ENCODE assay signal across 25 mouse cellular contexts in the genomic region with DNA sequence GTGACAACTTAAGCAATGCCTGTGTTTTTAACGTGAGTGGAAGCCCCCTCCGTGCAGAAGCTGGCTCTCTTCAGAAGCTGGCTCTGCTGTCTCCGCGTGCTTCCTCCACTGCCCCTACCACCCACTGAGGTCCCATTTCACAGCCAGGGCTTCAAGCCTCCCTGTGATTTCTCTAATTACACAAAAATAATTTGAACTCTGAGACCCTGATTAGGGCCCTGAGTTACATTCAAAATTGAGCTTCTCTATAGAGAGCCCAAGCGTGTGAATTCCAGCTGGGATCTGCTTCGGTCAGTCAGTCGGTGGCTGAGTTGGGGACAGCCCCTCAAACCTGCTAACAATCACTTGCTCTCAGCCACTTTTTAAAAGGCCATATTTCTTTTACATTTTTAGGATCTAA. TPM values are rescaled to one million over a fixed set of nuclear protein-coding genes. Genes with fewer than 3 reads are reported as not detected.
DNase-seq lines count a peak whose midpoint lies in the region; ATAC-seq lines count a peak whose summit lies in the region.
"Had no signal": no experiment of that assay in that cellular context is flagged by ENCODE, and none has a peak within 500 bp of the region (broad histone marks: within the 10 kb centered on the region; RNA-seq: fewer than 3 reads in every experiment).

No protein-coding gene starts in this region.

- peaks cover 95% of the 10 kb centered on the region for H3K27me3 ChIP-seq in forebrain, embryonic 11.5 days (ENCODE audit: control insufficient read depth, insufficient read depth, low read length)
- H3K27me3 ChIP-seq in forebrain, embryonic 10.5 days (ENCODE audit: poor library complexity, severe bottlenecking) = peaks cover 100% of the 10 kb centered on the region
- H3K27me3 ChIP-seq in midbrain, embryonic 11.5 days (ENCODE audit: control insufficient read depth, insufficient read depth, low read length) = peaks cover 97% of the 10 kb centered on the region
- peaks cover 89% of the 10 kb centered on the region for H3K27me3 ChIP-seq in midbrain, embryonic 16.5 days (ENCODE audit: control insufficient read depth, insufficient read depth, low read depth, low read length)
- peaks cover 73% of the 10 kb centered on the region for H3K27me3 ChIP-seq in limb, embryonic 12.5 days

- intact Hi-C loops in left cerebral cortex, postnatal 10 days (cut with DNase I) = loop anchor here (10.0 kb wide), 1 partner anchor 46 kb away; a partner anchor contains a TSS

- no peak for ATAC-seq in forebrain, embryonic 11.5 days (replicated peaks; ENCODE audit: low FRiP score)
- ATAC-seq in midbrain, embryonic 11.5 days (ENCODE audit: low FRiP score) = no peak
- no peak for ATAC-seq in midbrain, embryonic 16.5 days
- no peak for ATAC-seq in limb, embryonic 12.5 days (ENCODE audit: insufficient number of reproducible peaks, insufficient read depth, low FRiP score, low TSS enrichment, low read depth)
- ATAC-seq: forebrain, embryonic 15.5 days; inflammation-experienced regulatory T-cells, adult 6 months had no signal

- no peak overlapping the region for H3K4me3 ChIP-seq in forebrain, embryonic 11.5 days (ENCODE audit: low read depth, low read length)
- no peak overlapping the region for H3K4me3 ChIP-seq in forebrain, embryonic 10.5 days
- H3K4me3 ChIP-seq in midbrain, embryonic 11.5 days (ENCODE audit: low read depth, low read length) = no peak overlapping the region
- H3K4me3 ChIP-seq in midbrain, embryonic 16.5 days (ENCODE audit: low read depth, low read length) = no peak overlapping the region
- H3K4me3 ChIP-seq in limb, embryonic 12.5 days (replicated peaks) = no peak overlapping the region
- H3K4me3 ChIP-seq: embryonic facial prominence, embryonic 13.5 days; forebrain, embryonic 15.5 days; heart, embryonic 12.5 days; hindbrain, embryonic 10.5 days; hindbrain, embryonic 15.5 days had no signal

- H3K9me3 ChIP-seq in forebrain, embryonic 11.5 days (ENCODE audit: control insufficient read depth, low read length) = no peaks in the 10 kb centered on the region
- no peaks in the 10 kb centered on the region for H3K9me3 ChIP-seq in forebrain, embryonic 10.5 days
- no peaks in the 10 kb centered on the region for H3K9me3 ChIP-seq in midbrain, embryonic 11.5 days (ENCODE audit: control insufficient read depth, low read length)
- H3K9me3 ChIP-seq in midbrain, embryonic 16.5 days (replicated peaks; ENCODE audit: control insufficient read depth, low read length, poor library complexity, severe bottlenecking) = no peaks in the 10 kb centered on the region
- no peaks in the 10 kb centered on the region for H3K9me3 ChIP-seq in limb, embryonic 12.5 days
- H3K9me3 ChIP-seq: embryonic facial prominence, embryonic 13.5 days; forebrain, embryonic 15.5 days; heart, embryonic 12.5 days; hindbrain, embryonic 10.5 days; hindbrain, embryonic 15.5 days had no signal

- no peak overlapping the region for H3K27ac ChIP-seq in forebrain, embryonic 11.5 days (ENCODE audit: low read depth, low read length)
- no peak overlapping the region for H3K27ac ChIP-seq in forebrain, embryonic 10.5 days
- H3K27ac ChIP-seq in midbrain, embryonic 11.5 days (ENCODE audit: low read depth, low read length) = no peak overlapping the region
- H3K27ac ChIP-seq in midbrain, embryonic 16.5 days (ENCODE audit: low read length) = no peak overlapping the region
- H3K27ac ChIP-seq in limb, embryonic 12.5 days = 0 out of 2 replicates have a peak overlapping the region, but pooled peaks have one; percentile 29
- H3K27ac ChIP-seq: embryonic facial prominence, embryonic 13.5 days; forebrain, embryonic 15.5 days; hindbrain, embryonic 10.5 days; hindbrain, embryonic 15.5 days had no signal

- no peak overlapping the region for H3K9ac ChIP-seq in forebrain, embryonic 11.5 days (ENCODE audit: low read length)
- no peak overlapping the region for H3K9ac ChIP-seq in midbrain, embryonic 11.5 days (ENCODE audit: low read length)
- H3K9ac ChIP-seq in midbrain, embryonic 16.5 days (ENCODE audit: low read depth, low read length) = no peak overlapping the region
- peak overlapping the region; percentile 49; the same call in 1 of the 2 replicates for H3K9ac ChIP-seq in limb, embryonic 12.5 days (replicated peaks)
- H3K9ac ChIP-seq: embryonic facial prominence, embryonic 13.5 days; forebrain, embryonic 15.5 days; heart, embryonic 12.5 days; hindbrain, embryonic 15.5 days had no signal

- WGBS in forebrain, embryonic 11.5 days = 2% methylated on average over 7 of the region's 7 CpGs
- WGBS in forebrain, embryonic 10.5 days = 1% methylated on average over 7 of the region's 7 CpGs
- under 1% methylated on average over 7 of the region's 7 CpGs for WGBS in midbrain, embryonic 11.5 days
- 2% methylated on average over 7 of the region's 7 CpGs for WGBS in midbrain, embryonic 16.5 days
- 6% methylated on average over 7 of the region's 7 CpGs for WGBS in limb, embryonic 12.5 days

- H3K4me1 ChIP-seq in forebrain, embryonic 11.5 days (replicated peaks; ENCODE audit: control insufficient read depth, insufficient read depth, low read length) = no peaks in the 10 kb centered on the region
- H3K4me1 ChIP-seq in forebrain, embryonic 10.5 days = no peaks in the 10 kb centered on the region
- no peaks in the 10 kb centered on the region for H3K4me1 ChIP-seq in midbrain, embryonic 11.5 days (ENCODE audit: control insufficient read depth, insufficient read depth, low read length)
- H3K4me1 ChIP-seq in midbrain, embryonic 16.5 days (ENCODE audit: control insufficient read depth, insufficient read depth, low read length) = no peaks in the 10 kb centered on the region
- peaks cover 43% of the 10 kb centered on the region for H3K4me1 ChIP-seq in limb, embryonic 12.5 days (replicated peaks)
- H3K4me1 ChIP-seq: embryonic facial prominence, embryonic 13.5 days; forebrain, embryonic 15.5 days; hindbrain, embryonic 10.5 days had no signal

- no peaks in the 10 kb centered on the region for H3K36me3 ChIP-seq in forebrain, embryonic 11.5 days (ENCODE audit: control insufficient read depth, insufficient read depth, low read length)
- no peaks in the 10 kb centered on the region for H3K36me3 ChIP-seq in forebrain, embryonic 10.5 days (replicated peaks)
- no peaks in the 10 kb centered on the region for H3K36me3 ChIP-seq in midbrain, embryonic 11.5 days (ENCODE audit: control insufficient read depth, insufficient read depth, low read length)
- H3K36me3 ChIP-seq in midbrain, embryonic 16.5 days (ENCODE audit: control insufficient read depth, insufficient read depth, low read length) = no peaks in the 10 kb centered on the region
- no peaks in the 10 kb centered on the region for H3K36me3 ChIP-seq in limb, embryonic 12.5 days
- H3K36me3 ChIP-seq: embryonic facial prominence, embryonic 13.5 days; forebrain, embryonic 15.5 days; heart, embryonic 12.5 days; hindbrain, embryonic 10.5 days; hindbrain, embryonic 15.5 days had no signal

- no peak overlapping the region for H3K4me2 ChIP-seq in forebrain, embryonic 11.5 days (ENCODE audit: low read depth, low read length, severe bottlenecking)
- no peak overlapping the region for H3K4me2 ChIP-seq in midbrain, embryonic 11.5 days
- no peak overlapping the region for H3K4me2 ChIP-seq in midbrain, embryonic 16.5 days (ENCODE audit: low read length)
- H3K4me2 ChIP-seq in limb, embryonic 12.5 days = peak overlapping the region; percentile 46
- H3K4me2 ChIP-seq: embryonic facial prominence, embryonic 13.5 days; forebrain, embryonic 15.5 days; heart, embryonic 12.5 days; hindbrain, embryonic 15.5 days had no signal

- peak; percentile 39 for DNase-seq in forebrain, embryonic 11.5 days (ENCODE audit: low spot score)
- DNase-seq in forebrain, embryonic 10.5 days (ENCODE audit: extremely low spot score, low spot score) = no peak
- DNase-seq in midbrain, embryonic 11.5 days (ENCODE audit: low spot score, missing footprints) = peak; percentile 88
- DNase-seq in left cerebral cortex, postnatal 10 days (ENCODE audit: extremely low spot score in 1 of 2, low spot score in 2 of 2) = no peak
- DNase-seq in urinary bladder, adult 18-20 months (ENCODE audit: low spot score in 2 of 2) = no peak
- DNase-seq: adrenal gland, postnatal 14 days; cerebellum, adult 11-12 months; cerebellum, adult 9-10 months; cerebellum, postnatal 25 days; heart, adult 18-20 months had no signal

RNA-seq across cellular contexts. Expression of a gene that starts 7.7 kb away (rescaled TPM):
- not detected in 2 replicates for polyA plus RNA-seq in forebrain, embryonic 11.5 days (2014; fragmentation: Nextera tagmentation; extraction: Ambion mirVana)
- polyA plus RNA-seq in forebrain, embryonic 10.5 days (2016; fragmentation: Nextera tagmentation; extraction: Ambion mirVana) = not detected in 2 replicates
- not detected in 2 replicates for polyA plus RNA-seq in midbrain, embryonic 11.5 days (2014; fragmentation: Nextera tagmentation; extraction: Ambion mirVana)
- polyA plus RNA-seq in midbrain, embryonic 16.5 days (2015; fragmentation: Nextera tagmentation; extraction: Ambion mirVana) = not detected in 2 replicates
- polyA plus RNA-seq in limb, embryonic 12.5 days (2016; fragmentation: Nextera tagmentation; extraction: Ambion mirVana) = 33.1 and 34.1 TPM in 2 replicates
- total RNA-seq in left cerebral cortex, postnatal 10 days (2021) = not detected
- total RNA-seq: adrenal gland, postnatal 14 days; heart, adult 18-20 months; heart, postnatal 25 days; MEL had no signal
- polyA plus RNA-seq: cortical plate, adult 2 months; embryonic facial prominence, embryonic 13.5 days; forebrain, embryonic 15.5 days; heart, embryonic 12.5 days; heart, embryonic 16.5 days; hindbrain, embryonic 10.5 days; hindbrain, embryonic 15.5 days; inflammation-experienced regulatory T-cells, adult 6 months had no signal

RNA-seq across cellular contexts. Expression of a gene that starts 22.7 kb away (rescaled TPM):
- polyA plus RNA-seq in forebrain, embryonic 11.5 days (2014; fragmentation: Nextera tagmentation; extraction: Ambion mirVana) = not detected in 2 replicates
- polyA plus RNA-seq in forebrain, embryonic 10.5 days (2016; fragmentation: Nextera tagmentation; extraction: Ambion mirVana) = not detected in 2 replicates
- not detected in 2 replicates for polyA plus RNA-seq in midbrain, embryonic 11.5 days (2014; fragmentation: Nextera tagmentation; extraction: Ambion mirVana)
- polyA plus RNA-seq in midbrain, embryonic 16.5 days (2015; fragmentation: Nextera tagmentation; extraction: Ambion mirVana) = not detected in 2 replicates
- 88.2 and 96.8 TPM in 2 replicates for polyA plus RNA-seq in limb, embryonic 12.5 days (2016; fragmentation: Nextera tagmentation; extraction: Ambion mirVana)
- total RNA-seq in left cerebral cortex, postnatal 10 days (2021) = not detected
- total RNA-seq: adrenal gland, postnatal 14 days; heart, adult 18-20 months; heart, postnatal 25 days; MEL had no signal
- polyA plus RNA-seq: cortical plate, adult 2 months; embryonic facial prominence, embryonic 13.5 days; forebrain, embryonic 15.5 days; heart, embryonic 12.5 days; heart, embryonic 16.5 days; hindbrain, embryonic 10.5 days; hindbrain, embryonic 15.5 days; inflammation-experienced regulatory T-cells, adult 6 months had no signal

RNA-seq across cellular contexts. Expression of a gene that starts 27.7 kb away (rescaled TPM):
- polyA plus RNA-seq in forebrain, embryonic 11.5 days (2014; fragmentation: Nextera tagmentation; extraction: Ambion mirVana) = not detected in 2 replicates
- not detected in 2 replicates for polyA plus RNA-seq in forebrain, embryonic 10.5 days (2016; fragmentation: Nextera tagmentation; extraction: Ambion mirVana)
- polyA plus RNA-seq in midbrain, embryonic 11.5 days (2014; fragmentation: Nextera tagmentation; extraction: Ambion mirVana) = not detected in 2 replicates
- not detected in 2 replicates for polyA plus RNA-seq in midbrain, embryonic 16.5 days (2015; fragmentation: Nextera tagmentation; extraction: Ambion mirVana)
- polyA plus RNA-seq in limb, embryonic 12.5 days (2016; fragmentation: Nextera tagmentation; extraction: Ambion mirVana) = 272 and 294 TPM in 2 replicates
- total RNA-seq in left cerebral cortex, postnatal 10 days (2021) = not detected
- total RNA-seq: heart, adult 18-20 months; heart, postnatal 25 days; MEL had no signal
- polyA plus RNA-seq: cortical plate, adult 2 months; forebrain, embryonic 15.5 days; heart, embryonic 16.5 days; hindbrain, embryonic 10.5 days; inflammation-experienced regulatory T-cells, adult 6 months had no signal

RNA-seq across cellular contexts. Expression of a gene that starts 37.5 kb away (rescaled TPM):
- polyA plus RNA-seq in forebrain, embryonic 11.5 days (2014; fragmentation: Nextera tagmentation; extraction: Ambion mirVana) = not detected in 2 replicates
- polyA plus RNA-seq in forebrain, embryonic 10.5 days (2016; fragmentation: Nextera tagmentation; extraction: Ambion mirVana) = not detected in 2 replicates
- polyA plus RNA-seq in midbrain, embryonic 11.5 days (2014; fragmentation: Nextera tagmentation; extraction: Ambion mirVana) = not detected in 2 replicates
- not detected in 2 replicates for polyA plus RNA-seq in midbrain, embryonic 16.5 days (2015; fragmentation: Nextera tagmentation; extraction: Ambion mirVana)
- polyA plus RNA-seq in limb, embryonic 12.5 days (2016; fragmentation: Nextera tagmentation; extraction: Ambion mirVana) = 74.7 and 77.4 TPM in 2 replicates
- total RNA-seq in left cerebral cortex, postnatal 10 days (2021) = not detected
- total RNA-seq: heart, adult 18-20 months; heart, postnatal 25 days; MEL had no signal
- polyA plus RNA-seq: cortical plate, adult 2 months; embryonic facial prominence, embryonic 13.5 days; forebrain, embryonic 15.5 days; hindbrain, embryonic 10.5 days had no signal

RNA-seq across cellular contexts. Expression of a gene that starts 45.0 kb away (rescaled TPM):
- not detected in 2 replicates for polyA plus RNA-seq in forebrain, embryonic 11.5 days (2014; fragmentation: Nextera tagmentation; extraction: Ambion mirVana)
- not detected in 2 replicates for polyA plus RNA-seq in forebrain, embryonic 10.5 days (2016; fragmentation: Nextera tagmentation; extraction: Ambion mirVana)
- polyA plus RNA-seq in midbrain, embryonic 11.5 days (2014; fragmentation: Nextera tagmentation; extraction: Ambion mirVana) = 0.23 and 0.30 TPM in 2 replicates
- 0.46 and 0.48 TPM in 2 replicates for polyA plus RNA-seq in midbrain, embryonic 16.5 days (2015; fragmentation: Nextera tagmentation; extraction: Ambion mirVana)
- polyA plus RNA-seq in limb, embryonic 12.5 days (2016; fragmentation: Nextera tagmentation; extraction: Ambion mirVana) = 4.8 and 5.2 TPM in 2 replicates
- total RNA-seq in left cerebral cortex, postnatal 10 days (2021) = not detected
- total RNA-seq: adrenal gland, postnatal 14 days; gastrocnemius, adult 8-10 months; gastrocnemius, postnatal 4 days; heart, adult 18-20 months; heart, postnatal 25 days; MEL had no signal
- polyA plus RNA-seq: C2C12; cortical plate, adult 2 months; embryonic facial prominence, embryonic 13.5 days; forebrain, embryonic 15.5 days; heart, embryonic 12.5 days; heart, embryonic 16.5 days; inflammation-experienced regulatory T-cells, adult 6 months had no signal

Comparison
In these comparisons a context has a peak if more than half of its experiments do, and no peak if none do; other contexts are left out.
1. DNase-seq: peak in forebrain, embryonic 11.5 days (single experiment) and midbrain, embryonic 11.5 days (single experiment); none in forebrain, embryonic 10.5 days (single experiment), left cerebral cortex, postnatal 10 days (0 of 2) and urinary bladder, adult 18-20 months (0 of 2).
2. RNA of a gene that starts 7.7 kb away (polyA plus RNA-seq): 33.1 to 34.1 TPM in limb, embryonic 12.5 days; not detected in forebrain, embryonic 11.5 days, not detected in forebrain, embryonic 10.5 days, not detected in midbrain, embryonic 11.5 days and not detected in midbrain, embryonic 16.5 days; every median in the first group is over 10 times any median in the second.
3. RNA of a gene that starts 22.7 kb away (polyA plus RNA-seq): 88.2 to 96.8 TPM in limb, embryonic 12.5 days; not detected in forebrain, embryonic 11.5 days, not detected in forebrain, embryonic 10.5 days, not detected in midbrain, embryonic 11.5 days and not detected in midbrain, embryonic 16.5 days; every median in the first group is over 10 times any median in the second.
4. RNA of a gene that starts 27.7 kb away (polyA plus RNA-seq): 272 to 294 TPM in limb, embryonic 12.5 days; not detected in forebrain, embryonic 11.5 days, not detected in forebrain, embryonic 10.5 days, not detected in midbrain, embryonic 11.5 days and not detected in midbrain, embryonic 16.5 days; every median in the first group is over 100 times any median in the second.